Mouse (Mus musculus): ENCODE measurements around the gene Snx7.
A peak's percentile ranks its signal among the peaks of the same experiment; 100 is the strongest.

The Snx7 gene

GRCm38 (mm10) chr3:117817635-117818034 lies 51.1 kb downstream of the Snx7 start:
- no peak for DNase-seq (ENCODE audit: low spot score in 2 of 2)

DNA sequence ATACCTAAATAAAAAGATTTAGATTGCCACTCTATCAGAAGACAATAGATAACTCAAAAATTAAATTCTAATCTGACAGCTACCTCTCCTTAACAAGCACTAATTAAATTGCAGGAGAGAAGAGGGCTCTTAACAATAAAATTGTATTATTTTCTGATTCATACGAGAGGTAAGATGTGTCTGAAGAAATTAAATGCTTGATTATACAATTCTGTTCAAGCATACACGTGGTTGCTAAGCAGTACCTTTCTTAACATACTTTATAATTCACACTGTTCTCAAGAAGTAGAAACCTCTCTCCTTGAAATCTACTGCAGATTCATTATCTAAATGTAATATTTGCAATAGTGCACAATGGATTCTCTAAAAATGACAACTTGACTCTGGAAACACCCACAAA lies 54.5 kb downstream of the Snx7 start:
- DNase-seq (ENCODE audit: low spot score in 2 of 2), result no peak

- no peak for DNase-seq (ENCODE audit: low spot score in 2 of 2)
These were observed 56.6 kb downstream of the Snx7 start for GRCm38 (mm10) chr3:117812135-117812534.

DNA sequence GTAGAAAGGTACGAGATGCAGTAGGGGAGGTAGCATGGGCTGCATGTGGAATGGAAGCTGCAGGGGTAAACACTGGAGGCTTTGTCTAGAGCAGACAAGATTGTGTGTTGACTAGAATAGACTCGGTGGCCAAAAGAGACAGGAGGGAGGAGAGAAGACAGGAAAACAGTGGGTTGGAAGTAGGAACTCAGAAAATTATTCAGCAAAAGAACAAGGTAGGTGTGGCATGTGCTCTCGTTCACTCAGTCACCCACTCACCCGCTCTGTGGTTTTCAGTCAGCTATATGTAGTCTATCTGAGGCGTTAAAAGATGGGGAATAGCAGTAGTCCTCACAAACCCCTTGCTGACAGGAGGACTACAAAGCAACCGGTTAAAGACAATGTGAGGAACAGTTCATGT lies 63.0 kb downstream of the Snx7 start:
- DNase-seq (ENCODE audit: low spot score in 2 of 2), result peak; percentile 18 to 19

GRCm38 (mm10) chr3:117794501-117794900 lies 74.2 kb downstream of the Snx7 start:
- no peak for DNase-seq (ENCODE audit: low spot score in 2 of 2)

DNA sequence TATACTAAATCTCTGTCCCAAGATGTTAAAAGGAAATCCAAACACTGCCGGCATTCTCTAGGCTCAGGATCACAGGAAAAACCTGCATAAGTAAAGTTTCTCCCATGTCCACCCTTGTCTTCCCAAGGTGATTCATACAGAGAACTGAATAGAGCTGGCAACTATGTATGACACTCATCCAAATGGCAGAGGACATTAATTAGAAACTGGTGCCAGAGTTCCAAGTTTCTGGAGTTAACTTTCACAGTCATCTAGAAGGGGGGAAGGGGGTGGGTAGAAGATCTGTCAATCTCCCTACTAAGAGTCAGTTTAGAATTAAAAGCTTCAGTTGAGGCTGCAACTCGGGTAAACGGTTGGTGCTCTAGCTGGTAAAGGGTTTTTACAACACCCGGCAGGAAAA lies 76.8 kb downstream of the Snx7 start:
- DNase-seq (ENCODE audit: low spot score in 2 of 2), result no peak

GRCm38 (mm10) chr3:117791273-117791672 lies 77.5 kb downstream of the Snx7 start:
- DNase-seq (ENCODE audit: low spot score in 2 of 2), result no peak

- peak; percentile 60 to 74 for DNase-seq (ENCODE audit: low spot score in 2 of 2)
These were observed 79.7 kb downstream of the Snx7 start for GRCm38 (mm10) chr3:117788800-117789693.

GRCm38 (mm10) chr3:117787247-117787646 lies 81.5 kb downstream of the Snx7 start:
- no peak for DNase-seq (ENCODE audit: low spot score in 2 of 2)

GRCm38 (mm10) chr3:117752151-117752757 lies 116.5 kb downstream of the Snx7 start:
- peak in 1 of 2 experiments; percentile 10 for DNase-seq (ENCODE audit: low spot score in 2 of 2)

- peak in 1 of 2 experiments; percentile 15 for DNase-seq (ENCODE audit: low spot score in 2 of 2)
These were observed 117.1 kb downstream of the Snx7 start for GRCm38 (mm10) chr3:117751665-117752064.

- DNase-seq (ENCODE audit: low spot score in 2 of 2), result no peak
These were observed 119.5 kb downstream of the Snx7 start for GRCm38 (mm10) chr3:117749256-117749655.

GRCm38 (mm10) chr3:117739760-117740159 lies 129.0 kb downstream of the Snx7 start:
- DNase-seq (ENCODE audit: low spot score in 2 of 2), result no peak

GRCm38 (mm10) chr3:117732661-117733060 lies 136.1 kb downstream of the Snx7 start:
- DNase-seq (ENCODE audit: low spot score in 2 of 2), result no peak
